Mouse (Mus musculus): ENCODE results near the gene Bpifb5. TPM values are rescaled to one million over a fixed set of nuclear protein-coding genes. Genes with fewer than 3 reads are reported as not detected.
"Not testable (repeated sequence)": the region's sequence is repeated elsewhere in the genome, so short reads cannot be mapped to it uniquely, and the experiment has no call there.

Bpifb5 gene
- polyA plus RNA-seq, 1 experiment from 2014 or later = 0.45 TPM

- ATAC-seq (replicated peaks; ENCODE audit: extremely low read depth, insufficient read depth, low FRiP score) = no peak
- Histone ChIP-seq H3K9ac (ENCODE audit: low read length) (no peak overlapping the region), H3K36me3 (ENCODE audit: control insufficient read depth, insufficient read depth) (no peaks in the 10 kb centered on the region), H3K4me1 (ENCODE audit: control insufficient read depth, insufficient read depth, low read length) (no peaks in the 10 kb centered on the region), H3K27ac (ENCODE audit: low read length) (no peak overlapping the region), H3K4me2 (ENCODE audit: low read depth, low read length) (no peak overlapping the region), H3K4me3 (ENCODE audit: low read length) (no peak overlapping the region), H3K9me3 (replicated peaks; ENCODE audit: control insufficient read depth, low read length) (no peaks in the 10 kb centered on the region), H3K27me3 (ENCODE audit: control insufficient read depth, insufficient read depth, low read length) (no peaks in the 10 kb centered on the region)
- 69% methylated on average over 4 of the region's 4 CpGs for WGBS
These were observed 32.2 kb downstream of the Bpifb5 start for GRCm38 (mm10) chr2:154255770-154256169.

GRCm38 (mm10) chr2:154257554-154257953, 34.0 kb downstream of the Bpifb5 start, which contains the start of gene Bpifb9a:
Gene Bpifb9a, plus strand, starts transcription at chr2:154257854.
- H3K27me3 ChIP-seq (ENCODE audit: control insufficient read depth, insufficient read depth, low read length); H3K9me3 ChIP-seq (replicated peaks; ENCODE audit: control insufficient read depth, low read length); H3K4me2 ChIP-seq (ENCODE audit: low read depth, low read length); H3K27ac ChIP-seq (ENCODE audit: low read length); H3K4me1 ChIP-seq (ENCODE audit: control insufficient read depth, insufficient read depth, low read length); H3K9ac ChIP-seq (ENCODE audit: low read length); H3K4me3 ChIP-seq (ENCODE audit: low read length); ATAC-seq (replicated peaks; ENCODE audit: extremely low read depth, insufficient read depth, low FRiP score); H3K36me3 ChIP-seq (ENCODE audit: control insufficient read depth, insufficient read depth): not testable (repeated sequence)
- 73% methylated on average over 5 of the region's 5 CpGs for WGBS

GRCm38 (mm10) chr2:154264397-154264796, 40.9 kb downstream of the Bpifb5 start:
- ATAC-seq (replicated peaks; ENCODE audit: extremely low read depth, insufficient read depth, low FRiP score); H3K9me3 ChIP-seq (replicated peaks; ENCODE audit: control insufficient read depth, low read length); H3K27ac ChIP-seq (ENCODE audit: low read length); H3K4me3 ChIP-seq (ENCODE audit: low read length); H3K4me2 ChIP-seq (ENCODE audit: low read depth, low read length); H3K4me1 ChIP-seq (ENCODE audit: control insufficient read depth, insufficient read depth, low read length); H3K27me3 ChIP-seq (ENCODE audit: control insufficient read depth, insufficient read depth, low read length); H3K9ac ChIP-seq (ENCODE audit: low read length); H3K36me3 ChIP-seq (ENCODE audit: control insufficient read depth, insufficient read depth): not testable (repeated sequence)
- WGBS = 82% methylated on average over 2 of the region's 3 CpGs

Other genes starting within 250 kb of the Bpifb5 start
- gene Bpifa6, start 248.8 kb upstream of the Bpifb5 start, polyA plus RNA-seq (2015; fragmentation: Nextera tagmentation; extraction: Ambion mirVana) = not detected in 2 replicates
- not detected in 2 replicates for gene Bpifa2, start 215.5 kb upstream of the Bpifb5 start, polyA plus RNA-seq (2015; fragmentation: Nextera tagmentation; extraction: Ambion mirVana)
- not detected in 2 replicates for gene Bpifa3, start 93.4 kb upstream of the Bpifb5 start, polyA plus RNA-seq (2015; fragmentation: Nextera tagmentation; extraction: Ambion mirVana)
- gene Bpifa1, start 80.9 kb upstream of the Bpifb5 start, polyA plus RNA-seq (2015; fragmentation: Nextera tagmentation; extraction: Ambion mirVana) = 15.4 and 26.0 TPM in 2 replicates
- not detected in 2 replicates for gene Bpifa5, start 61.1 kb upstream of the Bpifb5 start, polyA plus RNA-seq (2015; fragmentation: Nextera tagmentation; extraction: Ambion mirVana)
- 0.45 and 0.52 TPM in 2 replicates for gene Bpifb1, start 32.9 kb upstream of the Bpifb5 start, polyA plus RNA-seq (2015; fragmentation: Nextera tagmentation; extraction: Ambion mirVana)
- gene Bpifb9a, start 34.1 kb downstream of the Bpifb5 start, polyA plus RNA-seq (2015; fragmentation: Nextera tagmentation; extraction: Ambion mirVana) = not detected in 2 replicates
- not detected in 2 replicates for gene Bpifb9b, start 83.5 kb downstream of the Bpifb5 start, polyA plus RNA-seq (2015; fragmentation: Nextera tagmentation; extraction: Ambion mirVana)
- 15.4 and 20.0 TPM in 2 replicates for gene Cdk5rap1, start 149.3 kb downstream of the Bpifb5 start, polyA plus RNA-seq (2015; fragmentation: Nextera tagmentation; extraction: Ambion mirVana)
- gene Snta1, start 184.4 kb downstream of the Bpifb5 start, polyA plus RNA-seq (2015; fragmentation: Nextera tagmentation; extraction: Ambion mirVana) = 57.8 and 61.8 TPM in 2 replicates
- 28.5 and 29.7 TPM in 2 replicates for gene Cbfa2t2, start 212.7 kb downstream of the Bpifb5 start, polyA plus RNA-seq (2015; fragmentation: Nextera tagmentation; extraction: Ambion mirVana)

Data from heart, embryonic 16.5 days (tissue).